Mouse (Mus musculus) left cerebral cortex, postnatal 4 days (tissue): ENCODE measurements around the gene Traf1. TPM values are rescaled to one million over a fixed set of nuclear protein-coding genes. Genes with fewer than 3 reads are reported as not detected.

Source experiments
- DNase-seq: peaks from one replicate; pipeline ENCODE4 v3.0.0-alpha.2; 2022
- intact Hi-C: fragments of 180-260 bp; cut with DNase I; formaldehyde crosslinking; loops from one replicate; pipeline ENCODE4 v1.15.1; 2025
- total RNA-seq, 2 experiments: library from RNA; stranded (reverse); gene quantifications; 2 replicates each; pipeline ENCODE4 v1.2.3; 2021

Gene Traf1
- total RNA-seq, result 1 to 10 TPM; 1.1 to 2.6 TPM

DNA sequence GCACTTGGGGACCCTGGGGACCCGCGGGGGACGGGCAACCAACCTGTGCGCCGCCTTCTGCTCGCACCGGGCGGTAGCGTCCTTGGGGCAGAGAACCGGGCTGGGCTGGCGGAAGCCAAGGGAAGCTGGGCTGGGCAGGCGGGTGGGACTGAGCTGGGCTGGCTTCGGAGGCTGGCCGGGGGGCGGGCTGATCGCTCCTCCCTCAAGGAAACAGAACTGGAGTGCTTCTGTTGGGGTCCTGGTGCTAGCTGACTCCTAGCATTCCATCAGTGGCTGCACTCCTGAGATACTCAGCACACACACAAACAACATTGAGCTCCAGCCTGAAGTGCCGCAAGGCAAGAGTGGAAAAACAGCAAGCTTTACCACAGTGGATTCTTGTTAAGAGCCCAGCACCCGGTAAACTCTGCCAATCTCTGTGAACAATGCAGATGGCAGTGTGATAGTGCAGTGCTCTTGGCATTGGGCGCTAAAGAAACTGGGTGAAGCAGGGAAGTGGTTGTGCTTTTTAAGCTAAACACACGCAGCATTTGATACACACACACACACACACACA is at the start of gene Traf1:
TSS of gene Traf1 (minus strand) at position 292 of the 556 bp plus-strand sequence.
- DNase-seq, result peak; percentile 24
- intact Hi-C loops, result no loop called here

DNA sequence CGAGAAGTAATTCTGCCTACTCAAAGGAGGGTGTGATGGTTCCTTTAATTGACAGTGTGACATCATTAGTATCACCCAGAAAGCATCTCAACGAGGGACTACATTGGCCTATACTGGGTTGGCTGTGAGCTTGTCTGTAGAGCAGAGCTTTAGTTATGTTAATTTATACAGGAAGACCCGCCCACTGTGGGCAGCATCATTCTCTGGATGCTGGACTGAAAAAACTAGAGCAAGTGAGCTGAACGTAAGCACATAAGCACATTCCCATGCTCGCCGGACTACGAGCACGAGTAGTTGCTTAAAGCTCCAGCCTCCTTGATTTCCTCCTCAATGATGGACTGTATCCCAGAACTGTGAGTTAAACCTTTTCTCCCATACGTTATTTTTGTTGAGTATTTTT is 37.4 kb upstream of the Traf1 start:
- no peak for DNase-seq
- intact Hi-C loops, result no loop called here

DNA sequence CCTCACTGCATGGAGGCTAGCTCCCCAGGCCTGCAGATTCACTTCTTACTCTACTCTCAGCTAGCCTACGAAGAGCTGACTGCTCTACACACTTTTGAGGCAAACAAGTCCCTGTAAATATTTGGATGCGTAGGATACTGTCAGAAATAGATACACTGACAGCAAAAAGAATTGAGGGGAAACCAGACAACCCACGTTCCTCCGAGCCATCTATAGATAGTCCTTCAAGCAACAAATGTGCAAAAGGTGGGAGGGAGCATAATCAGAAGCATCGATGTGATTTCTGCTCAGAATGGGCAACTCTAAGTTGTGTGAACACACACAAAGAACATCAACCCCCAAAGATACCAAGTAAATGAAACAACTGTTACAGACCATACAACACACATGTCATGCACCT is 34.9 kb upstream of the Traf1 start:
- intact Hi-C loops, result no loop called here
- DNase-seq, result no peak

DNA sequence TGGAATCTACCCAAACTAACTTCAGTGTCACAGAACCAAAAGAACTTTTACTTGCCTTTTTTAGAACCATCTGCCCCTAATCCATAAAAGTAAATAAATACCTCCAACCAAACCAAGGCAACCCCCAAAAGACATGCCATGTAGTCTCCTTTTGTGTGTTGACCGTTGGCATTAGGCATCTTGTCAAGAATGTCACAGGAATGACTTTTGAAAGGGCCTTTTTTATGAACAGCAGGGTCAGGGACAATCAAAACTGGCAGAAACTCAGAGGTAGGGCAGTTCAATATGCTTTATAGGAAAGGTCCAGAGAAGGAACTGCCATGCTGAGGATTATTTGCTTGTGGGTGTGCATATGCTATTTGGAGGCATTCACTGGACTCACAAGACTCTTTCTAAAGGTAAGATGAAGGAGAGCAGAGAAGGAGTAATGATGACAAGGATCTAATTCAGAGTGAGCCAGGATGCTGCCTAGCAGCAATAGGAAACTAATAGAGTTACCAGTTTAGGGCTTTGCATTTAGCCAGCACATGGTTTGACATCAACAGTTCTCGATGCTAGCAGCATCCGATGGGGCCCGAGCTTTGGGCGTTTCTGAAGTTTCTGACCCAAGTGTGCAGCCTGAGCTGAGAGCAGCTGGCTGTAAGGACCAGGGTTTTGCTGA is 32.3 kb upstream of the Traf1 start:
- intact Hi-C loops, result no loop called here

DNA sequence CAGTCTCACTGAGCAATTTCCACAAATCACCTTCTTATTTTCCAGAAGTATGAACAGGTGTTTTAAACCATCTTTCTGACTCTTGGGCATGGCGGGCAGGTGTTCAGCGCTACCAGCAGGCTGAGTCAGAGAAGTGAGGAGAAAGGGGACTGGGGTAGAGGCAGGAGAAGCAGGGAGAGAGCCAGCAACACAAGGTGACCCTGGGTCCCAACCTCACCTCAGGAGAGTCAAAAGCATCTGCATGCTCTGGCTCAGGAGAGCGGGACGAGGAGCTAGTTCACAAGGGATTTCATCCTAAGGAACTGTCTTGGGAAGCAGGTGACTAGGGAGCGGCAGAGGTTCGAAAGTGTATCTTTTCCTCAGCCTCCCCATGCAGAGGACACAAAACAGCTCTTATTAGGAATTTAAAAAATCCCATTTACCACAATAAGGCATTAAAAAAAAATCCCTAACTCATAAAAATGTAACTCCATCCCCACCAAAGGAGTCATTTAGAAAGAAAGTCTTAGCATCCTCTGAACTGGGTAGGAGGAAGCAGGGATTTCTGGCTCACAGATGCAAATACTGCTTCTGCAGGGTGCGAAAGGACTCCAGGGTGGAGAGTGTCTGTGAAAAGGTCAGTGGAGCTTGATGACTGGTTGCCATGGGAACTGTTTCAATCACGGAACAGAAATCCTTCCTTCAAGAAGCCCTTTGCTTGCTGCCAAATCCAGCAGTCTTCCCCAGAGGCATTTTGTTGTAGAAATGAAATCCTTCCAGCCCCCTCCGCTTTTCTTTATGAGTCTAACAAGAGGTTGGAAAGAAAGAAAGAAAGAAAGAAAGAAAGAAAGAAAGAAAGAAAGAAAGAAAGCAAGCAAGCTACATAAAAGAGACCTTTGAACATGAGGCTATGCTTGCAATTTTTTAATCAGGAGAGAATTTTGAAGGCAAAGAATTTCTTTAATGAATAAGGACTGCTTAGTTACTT is 31.4 kb upstream of the Traf1 start:
- intact Hi-C loops, result no loop called here
- peak; percentile 61 for DNase-seq

More for the DNA sequence above, 32.3 kb upstream of the Traf1 start:
- no peak for DNase-seq

DNA sequence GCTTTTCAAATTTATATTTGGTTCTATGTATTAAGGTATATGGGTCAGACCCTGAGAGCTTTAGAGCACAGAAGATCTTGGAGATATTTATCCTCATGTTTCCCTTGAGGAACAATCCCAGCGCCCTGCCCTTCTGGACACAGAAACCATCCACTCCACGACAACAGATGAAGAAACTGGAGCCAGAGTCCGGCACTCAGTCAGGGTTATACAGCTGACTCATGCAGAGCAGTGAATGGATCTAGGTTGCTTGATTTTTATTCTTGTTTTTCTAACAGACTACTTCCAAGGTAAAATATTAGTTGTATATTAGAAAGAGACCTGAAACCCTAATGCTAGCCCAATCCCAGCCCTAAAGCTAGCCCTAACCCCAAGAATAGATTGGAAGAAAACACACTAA is 30.4 kb upstream of the Traf1 start:
- intact Hi-C loops, result no loop called here
- DNase-seq, result no peak

DNA sequence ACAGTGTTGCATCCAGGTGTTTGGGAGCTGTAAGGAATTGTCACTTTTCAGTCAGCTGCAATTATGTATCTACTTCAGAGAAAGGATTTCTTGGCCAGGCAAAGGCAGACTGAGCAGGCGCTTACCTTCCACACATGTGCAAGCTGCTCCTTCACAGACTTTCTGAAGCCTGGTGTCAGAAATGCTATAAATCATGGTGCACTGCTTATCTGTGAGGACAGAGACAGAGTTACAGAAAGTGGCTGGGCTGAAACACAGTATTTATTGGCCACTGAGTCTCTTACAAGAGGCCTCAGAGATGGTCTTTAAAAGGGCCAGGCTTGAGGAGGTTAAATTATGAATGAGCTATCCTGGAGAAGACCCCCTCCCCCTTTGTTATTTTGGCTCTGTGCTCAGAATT is 28.2 kb upstream of the Traf1 start:
- no peak for DNase-seq

DNA sequence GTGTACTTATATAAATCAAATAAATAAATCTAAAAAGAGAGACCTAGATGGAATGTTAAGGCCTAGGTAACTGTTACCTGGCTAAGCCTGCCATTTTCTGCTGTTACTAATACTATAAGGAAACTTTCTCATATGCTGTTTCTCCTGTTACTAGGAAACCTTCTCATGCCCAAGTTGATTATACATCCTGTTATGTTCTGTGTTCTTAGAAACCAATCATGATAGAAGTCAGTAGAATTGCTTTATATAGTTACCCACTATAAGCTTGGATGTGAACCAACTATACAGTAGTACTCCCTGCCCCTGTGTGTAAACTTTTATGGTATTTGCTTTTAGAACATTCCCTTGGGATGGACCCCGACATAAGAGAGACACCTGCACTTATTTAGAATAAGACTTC is 26.0 kb upstream of the Traf1 start:
- intact Hi-C loops, result no loop called here
- no peak for DNase-seq

More for the DNA sequence above, 28.2 kb upstream of the Traf1 start:
- intact Hi-C loops, result no loop called here

DNA sequence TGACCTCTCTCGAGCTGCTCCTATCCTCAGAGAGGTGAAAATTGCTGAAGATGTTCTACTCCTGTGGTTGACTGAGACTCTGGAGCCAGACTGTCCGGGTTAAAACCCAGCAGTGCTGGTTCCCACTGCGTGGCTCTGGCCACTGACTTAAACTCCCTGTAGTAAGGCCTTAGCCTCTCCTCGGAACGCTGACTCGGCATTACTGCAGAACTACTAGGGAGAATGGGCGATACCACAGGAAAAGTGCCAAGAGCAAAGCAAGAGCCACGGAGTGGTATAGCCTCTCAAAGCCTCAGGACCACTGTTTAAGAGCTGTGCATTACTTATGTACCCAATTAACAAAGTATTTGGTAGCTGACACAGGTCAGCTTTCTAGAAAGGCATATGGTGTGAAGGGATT is 23.3 kb upstream of the Traf1 start:
- intact Hi-C loops, result no loop called here
- no peak for DNase-seq

DNA sequence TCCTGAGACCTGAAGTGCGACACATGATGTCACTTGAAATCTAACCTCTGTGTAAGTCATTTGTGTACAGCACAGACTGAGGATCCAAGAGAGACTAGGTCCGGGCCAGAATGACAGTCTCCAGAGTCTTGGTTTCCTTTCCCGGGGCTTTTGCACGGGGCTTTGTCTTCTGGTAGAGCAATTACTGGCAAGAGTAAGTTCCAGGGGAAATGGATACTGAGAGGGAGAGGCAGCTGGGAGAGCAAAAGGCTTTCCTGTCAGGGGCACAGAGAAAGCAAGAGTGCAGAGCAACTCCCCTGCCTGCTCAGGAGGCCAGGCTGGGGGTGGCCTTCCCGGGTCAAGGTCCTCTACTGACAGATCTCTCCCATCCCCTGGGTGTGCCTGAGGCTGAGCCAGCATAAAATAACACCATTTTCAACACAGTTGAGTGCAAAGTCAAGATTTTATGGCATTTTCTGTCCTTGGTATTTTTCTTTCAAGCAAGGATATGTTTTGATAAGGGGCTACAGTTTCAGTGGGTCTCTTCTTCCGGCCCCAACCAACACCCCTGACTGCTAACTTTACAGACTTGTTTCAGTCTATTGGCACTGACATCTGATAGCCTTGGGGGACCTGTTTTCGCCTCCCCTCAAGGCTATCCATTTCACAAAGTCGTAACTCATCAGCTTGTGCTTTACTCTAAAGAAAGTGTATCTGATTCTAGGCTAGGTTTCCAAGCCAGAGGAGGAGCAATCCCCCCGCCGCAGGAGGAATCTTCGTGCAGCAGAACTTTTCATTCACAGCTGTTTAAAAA is 21.5 kb upstream of the Traf1 start:
- no peak for DNase-seq

DNA sequence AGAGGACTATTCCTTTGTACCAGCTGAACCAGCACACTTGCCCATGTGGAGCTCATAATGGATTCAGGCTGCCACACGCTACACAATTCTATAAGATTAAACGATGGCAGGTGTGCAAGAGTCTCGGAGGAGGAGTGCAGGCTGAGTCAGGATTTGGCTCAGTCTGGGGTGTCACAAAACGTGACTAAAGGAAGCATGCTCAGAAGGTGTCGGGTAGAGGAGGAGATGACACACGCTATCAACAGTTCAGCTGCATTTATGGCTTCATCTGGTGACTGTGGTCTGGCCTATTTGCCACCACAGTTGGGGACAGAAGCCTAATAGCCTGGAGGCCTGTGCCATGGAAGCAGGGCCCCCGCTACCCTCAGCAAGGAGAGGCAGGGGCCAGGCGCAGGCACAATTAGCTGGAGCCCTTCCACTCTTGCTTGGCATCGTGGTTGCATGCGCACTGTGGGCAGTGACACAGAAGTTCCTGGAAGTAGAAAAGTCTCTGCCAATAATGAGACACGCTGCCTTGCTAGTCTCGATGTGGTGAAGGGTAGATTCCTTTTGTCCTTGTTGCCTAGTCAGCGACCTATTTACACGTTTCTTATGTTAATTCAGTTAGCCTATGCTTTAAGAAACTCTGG is 20.6 kb upstream of the Traf1 start:
- intact Hi-C loops, result no loop called here

More for the DNA sequence above, 21.5 kb upstream of the Traf1 start:
- intact Hi-C loops, result no loop called here

DNA sequence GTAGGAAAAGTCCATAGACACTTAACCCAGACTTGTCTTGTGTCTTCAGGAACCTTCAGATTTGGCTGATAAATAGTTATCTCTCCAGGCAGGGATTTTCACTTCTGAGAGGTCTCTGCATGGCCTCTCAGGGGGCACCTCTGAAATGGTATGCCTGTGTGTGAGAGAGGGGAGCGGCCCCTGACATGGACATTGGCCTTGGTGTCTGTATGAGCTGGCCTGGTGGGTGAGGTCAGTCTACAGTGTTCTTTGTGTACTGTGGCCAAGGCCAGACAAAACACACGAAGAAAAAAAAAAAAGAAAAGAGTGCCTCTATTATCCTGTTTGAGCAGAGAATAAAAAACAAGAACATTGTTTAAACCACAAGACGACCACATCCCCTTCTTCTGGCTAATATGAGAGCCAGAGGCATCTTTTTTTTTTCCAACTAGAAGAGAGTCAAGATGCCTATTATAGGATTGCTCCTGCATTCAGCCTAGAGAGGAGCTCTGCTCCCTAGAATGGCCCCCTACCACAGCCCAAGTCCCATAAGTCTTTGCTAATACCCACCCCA is 18.0 kb upstream of the Traf1 start:
- intact Hi-C loops, result no loop called here
- no peak for DNase-seq

More for the DNA sequence above, 20.6 kb upstream of the Traf1 start:
- DNase-seq, result peak; percentile 49

DNA sequence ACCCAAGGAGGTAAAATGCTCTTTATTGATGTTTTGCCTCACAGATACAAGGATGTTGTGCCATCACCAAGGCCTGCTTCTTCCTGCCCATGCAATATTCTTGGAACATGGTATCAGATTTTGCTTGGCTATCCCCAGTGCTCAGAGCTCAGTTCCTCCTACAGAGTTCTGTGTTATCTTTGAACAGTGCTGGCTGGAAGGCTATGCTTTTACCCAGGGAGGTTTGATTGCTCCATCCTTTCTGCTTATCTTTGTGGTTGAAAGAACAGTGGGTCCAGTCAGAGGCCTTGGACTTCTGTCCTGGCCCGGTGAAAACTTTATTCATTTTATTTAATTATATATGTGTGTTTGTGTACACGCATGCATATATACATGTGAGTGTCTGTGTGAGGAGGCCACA is 16.7 kb upstream of the Traf1 start:
- no peak for DNase-seq
- intact Hi-C loops, result no loop called here

DNA sequence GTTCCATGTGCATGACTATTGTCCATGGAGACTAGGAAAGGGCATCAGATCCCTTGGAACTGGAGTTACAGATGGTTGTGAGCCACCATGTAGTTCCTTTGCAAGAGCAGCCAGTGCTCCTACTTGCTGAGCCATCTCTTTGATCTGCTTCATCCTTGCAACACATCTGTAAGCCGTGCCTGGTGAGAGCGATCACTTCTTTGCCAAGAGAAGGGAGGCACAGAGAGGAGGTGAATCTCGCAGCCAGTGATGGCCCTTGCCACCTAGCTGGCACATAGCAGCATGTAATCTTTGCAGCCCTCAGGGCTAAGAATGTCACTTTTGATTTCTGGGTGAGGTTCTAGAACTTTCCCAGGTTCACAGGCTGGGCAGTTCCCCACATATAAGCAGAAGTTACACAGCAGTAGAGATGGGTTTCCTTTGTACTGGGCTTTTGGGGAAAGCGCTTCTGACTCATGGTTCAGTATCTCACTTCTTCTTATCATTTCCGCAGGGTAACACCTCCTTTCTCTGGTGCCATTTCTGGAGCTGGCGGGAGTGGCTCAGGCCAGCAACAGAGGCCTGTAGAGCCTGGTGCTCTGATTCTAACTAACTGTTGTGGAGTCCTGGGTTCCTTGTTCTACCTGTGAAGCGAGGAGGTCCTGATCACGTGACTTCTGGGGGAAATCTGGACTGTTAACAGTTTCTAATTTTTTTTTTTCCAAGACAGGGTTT is 15.5 kb upstream of the Traf1 start:
- intact Hi-C loops, result no loop called here
- DNase-seq, result no peak

DNA sequence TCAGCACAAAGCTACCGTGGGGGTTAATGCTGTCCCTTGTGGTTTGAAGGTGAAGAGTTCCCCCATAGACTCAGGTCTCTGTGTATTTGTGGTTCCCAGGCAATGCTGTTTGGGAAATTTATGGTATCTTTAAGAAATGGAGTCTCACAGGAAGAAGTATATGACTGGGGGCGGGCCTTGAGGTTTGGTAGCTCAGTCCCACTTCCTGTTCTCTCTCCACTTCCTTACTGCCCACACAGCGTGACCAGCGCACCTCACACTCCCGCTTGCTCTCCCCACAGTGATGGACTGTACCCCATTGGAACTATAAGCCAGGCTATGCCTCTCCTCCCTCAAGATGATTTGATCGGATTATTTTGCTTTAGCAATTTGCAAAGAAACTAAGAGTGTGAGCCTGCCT is 14.9 kb upstream of the Traf1 start:
- DNase-seq, result no peak
- intact Hi-C loops, result no loop called here

DNA sequence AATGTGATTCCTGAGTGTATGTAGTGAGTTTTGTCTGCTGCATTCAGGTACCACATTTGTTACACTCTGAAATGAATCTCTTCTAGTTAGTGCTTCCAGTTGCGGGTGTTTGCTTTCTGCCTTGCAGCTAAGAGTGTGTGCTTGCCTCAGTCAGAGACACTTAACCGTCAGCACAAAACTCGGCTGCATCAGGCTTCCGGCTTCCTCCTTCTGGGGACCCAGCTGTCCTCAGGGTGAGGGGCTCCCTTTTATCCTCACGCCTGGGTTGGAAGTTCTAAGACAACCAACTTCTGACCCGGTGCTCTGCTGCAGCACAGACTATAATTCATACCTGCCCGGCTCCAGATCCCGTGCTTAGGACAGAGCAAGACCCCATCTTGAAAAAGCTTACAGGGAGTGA is 11.5 kb upstream of the Traf1 start:
- intact Hi-C loops, result no loop called here
- no peak for DNase-seq

DNA sequence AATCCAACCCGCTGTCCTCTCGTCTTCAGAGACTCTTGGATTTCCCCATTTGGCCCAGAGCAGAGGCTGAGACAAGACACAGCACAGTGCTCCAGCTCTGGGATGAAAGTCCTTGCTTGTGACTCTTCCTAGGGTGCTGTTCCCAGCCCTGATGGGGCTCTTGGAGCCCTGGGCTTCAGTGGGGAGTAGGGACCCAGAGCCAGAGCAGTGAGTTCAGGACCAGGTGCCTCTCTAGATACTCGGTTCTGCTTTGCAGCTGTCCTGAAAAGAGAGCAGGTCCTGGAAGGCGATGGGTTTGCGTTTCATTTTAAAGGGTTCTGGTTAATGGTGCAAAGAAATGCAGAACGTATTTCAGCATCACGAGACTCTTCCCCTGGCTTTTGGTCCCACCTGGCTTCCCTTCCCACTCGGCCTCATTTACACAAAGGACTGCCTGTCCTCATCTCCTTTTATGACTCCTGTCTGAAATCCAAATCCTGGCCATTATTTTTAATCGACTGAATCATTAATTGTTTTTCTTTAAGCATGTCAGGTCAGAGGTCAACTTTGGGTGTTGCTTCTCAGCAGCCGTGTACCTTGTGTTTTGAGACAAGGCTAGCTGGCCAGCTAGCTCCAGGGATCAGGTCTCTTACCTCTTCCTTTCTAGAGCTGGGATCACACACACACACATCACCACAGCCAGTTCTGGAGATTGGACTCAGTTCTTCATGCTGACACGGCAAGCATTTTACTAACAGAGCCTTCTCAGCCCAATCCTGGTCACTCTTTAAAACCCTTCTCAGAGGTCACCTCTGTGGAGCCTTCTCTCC is 9.7 kb upstream of the Traf1 start:
- intact Hi-C loops, result no loop called here
- DNase-seq, result no peak

DNA sequence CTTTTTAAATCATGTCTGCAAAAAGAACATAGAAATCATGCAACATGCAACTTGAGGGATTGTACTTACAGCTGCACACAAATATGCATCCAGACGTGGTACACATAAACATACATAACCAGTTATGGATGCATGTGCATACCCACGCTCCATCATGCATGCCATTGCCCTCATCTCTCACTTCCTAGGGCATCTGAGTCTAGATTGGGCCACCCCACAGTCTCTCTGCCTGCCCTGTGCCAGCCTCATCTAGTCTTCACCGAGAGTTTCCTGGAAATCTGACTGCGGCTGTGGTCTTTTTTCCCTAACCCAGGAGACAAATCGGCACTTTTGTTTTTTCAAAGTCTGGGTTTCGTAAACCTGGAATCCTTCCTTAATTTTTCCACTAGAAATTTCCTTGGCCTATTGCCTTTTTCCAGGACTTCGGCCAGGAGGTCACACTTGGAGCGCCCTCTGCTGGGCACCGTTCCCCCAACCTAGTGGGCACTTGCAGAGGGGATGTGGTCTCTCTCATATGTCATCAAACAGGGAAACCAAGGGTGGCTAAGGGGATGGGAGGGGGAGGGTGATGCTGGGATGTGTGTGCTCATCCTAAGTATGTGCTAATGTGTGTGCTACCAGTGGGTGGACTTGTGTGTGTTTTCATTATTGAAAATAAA is 8.6 kb upstream of the Traf1 start:
- intact Hi-C loops, result no loop called here
- peak; percentile 89 for DNase-seq
